Mouse (Mus musculus) megakaryocyte-erythroid progenitor cell, adult 5-6 weeks (primary cell): ENCODE results near the gene Umad1. TPM values are rescaled to one million over a fixed set of nuclear protein-coding genes. Genes with fewer than 3 reads are reported as not detected.
A peak's percentile ranks its signal among the peaks of the same experiment; 100 is the strongest.

Source experiments
- ATAC-seq: replicated peaks from 2 replicates; pipeline ENCODE4 v1.8.0; 2016; ENCODE audit warnings: mild to moderate bottlenecking, inconsistent platforms; ENCODE audit not compliant: severe bottlenecking, poor library complexity, low FRiP score, low TSS enrichment
- total RNA-seq, 2 experiments: library from RNA; stranded (forward) in 1 of 2; stranded (reverse) in 1 of 2; fragments of 200-1000, 215-1000 nt in 1 of 2; fragments of >200 nt in 1 of 2; fragmentation: Nextera tagmentation in 1 of 2; gene quantifications; 2 replicates each; pipeline ENCODE4 v1.2.3; 2014 to 2017

Umad1 gene
- 8.6 and 28.3 TPM in 2 replicates for total RNA-seq (2014; fragmentation: Nextera tagmentation)
- 3.9 and 9.6 TPM in 2 replicates for total RNA-seq (2017)

GRCm38 (mm10) chr6:8259004-8259666, at the start of gene Umad1, which contains the start of the genes Rpa3 and Gm45062:
TSS of gene Umad1 (plus strand) at chr6:8259288.
TSS of gene Rpa3 (minus strand) at chr6:8259173.
TSS of gene Gm45062 (plus strand) at chr6:8259450.
- ATAC-seq: peak; percentile 99

DNA sequence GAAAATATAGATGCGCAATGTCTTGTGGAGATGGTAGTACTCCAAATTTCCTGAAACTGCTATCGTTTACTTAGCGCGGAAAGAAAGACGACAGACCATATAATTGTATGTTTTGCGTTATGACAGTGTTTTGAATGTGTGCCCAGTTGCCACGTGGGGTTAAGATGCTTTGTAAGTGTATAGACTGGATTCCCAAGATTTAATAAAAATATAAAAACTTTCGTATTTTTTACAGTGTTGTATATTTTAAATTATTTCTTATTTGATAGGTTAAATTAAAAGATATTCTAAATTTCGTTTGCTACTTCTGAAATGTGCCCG, 49.3 kb upstream of the Umad1 start:
- ATAC-seq: peak; percentile 34

DNA sequence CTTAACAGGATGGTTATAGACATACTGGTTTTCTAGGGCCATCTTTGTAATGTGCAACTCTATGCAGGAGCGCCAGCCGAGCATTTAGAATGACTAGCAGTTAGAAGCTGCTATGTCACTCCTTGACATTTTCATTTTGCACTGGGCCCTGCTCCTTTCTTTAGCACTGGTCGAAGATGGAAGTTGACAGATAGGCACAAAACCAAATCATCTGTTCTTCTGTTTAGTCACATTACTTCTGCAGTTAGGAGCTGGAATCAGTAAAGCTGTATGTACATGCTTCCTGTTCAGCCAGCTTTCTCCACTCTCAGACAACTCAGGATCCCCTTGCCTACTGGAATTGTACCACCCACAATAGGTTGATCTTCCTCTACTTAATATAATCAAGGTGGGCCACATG, 48.4 kb upstream of the Umad1 start:
- ATAC-seq: peak; percentile 35

GRCm38 (mm10) chr6:8227035-8227434, 32.1 kb upstream of the Umad1 start:
- ATAC-seq: no peak

DNA sequence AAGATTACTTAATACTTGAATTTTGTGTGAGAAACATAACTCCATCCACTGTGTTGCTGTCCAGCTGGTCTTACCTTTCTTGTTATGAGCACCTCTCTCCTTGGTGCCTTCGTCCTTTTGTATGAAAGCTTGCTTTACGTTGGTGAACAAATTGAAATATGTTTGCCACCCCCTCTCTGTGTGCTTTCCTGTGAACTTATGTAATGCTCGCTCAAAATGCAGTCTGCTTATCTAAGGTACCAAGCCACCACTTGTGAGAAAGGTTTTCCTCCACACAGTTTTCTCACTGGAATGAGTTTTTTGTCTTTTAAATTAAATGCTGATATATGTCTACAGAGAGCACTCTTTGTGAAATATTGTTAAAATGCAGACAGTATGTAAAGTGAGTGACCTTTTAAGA, 30.5 kb upstream of the Umad1 start:
- ATAC-seq: no peak

- ATAC-seq: peak; percentile 40
Measured at GRCm38 (mm10) chr6:8258316-8258715, 772 bp upstream of the Umad1 start.

- peak; percentile 41; the same call in 1 of the 2 replicates for ATAC-seq
Measured at GRCm38 (mm10) chr6:8259667-8260044, 568 bp downstream of the Umad1 start.

GRCm38 (mm10) chr6:8271047-8271446, 12.0 kb downstream of the Umad1 start:
- no peak for ATAC-seq

DNA sequence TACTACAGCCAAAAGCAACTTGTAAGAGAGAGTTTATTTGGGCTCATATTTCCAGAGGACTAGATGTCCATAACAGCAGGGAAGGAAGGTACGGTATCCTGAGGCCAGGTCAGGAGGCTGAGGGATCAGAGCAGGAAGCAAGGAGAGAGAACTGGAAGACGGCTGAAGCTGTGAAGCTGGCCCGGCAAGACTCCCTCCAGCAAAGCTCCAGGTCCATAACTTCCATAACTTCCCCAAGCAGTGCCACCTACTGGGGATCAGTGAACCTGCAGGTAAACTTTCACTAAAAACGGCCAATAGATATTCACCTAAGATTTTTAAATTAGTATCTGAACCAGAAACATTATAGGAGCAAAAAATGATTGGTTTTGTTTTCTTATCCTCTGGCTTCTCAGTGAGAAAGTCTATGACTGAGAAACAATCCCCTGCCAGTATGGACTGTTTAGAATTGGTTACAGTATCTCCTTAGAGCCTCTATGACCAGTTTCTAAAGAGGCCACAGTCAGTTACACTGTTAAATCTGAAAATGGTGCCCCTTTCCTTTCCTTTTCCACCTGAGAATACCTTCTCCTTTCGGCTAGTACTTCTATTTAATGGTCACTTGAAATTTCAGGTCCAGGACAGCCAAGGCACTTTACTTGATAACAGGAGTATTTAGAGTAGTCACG, 15.4 kb downstream of the Umad1 start:
- ATAC-seq: peak; percentile 84

GRCm38 (mm10) chr6:8275098-8275497, 16.0 kb downstream of the Umad1 start:
- ATAC-seq: peak; percentile 85

- peak; percentile 51; the same call in 1 of the 2 replicates for ATAC-seq
Measured at GRCm38 (mm10) chr6:8276431-8276830, 17.3 kb downstream of the Umad1 start.

DNA sequence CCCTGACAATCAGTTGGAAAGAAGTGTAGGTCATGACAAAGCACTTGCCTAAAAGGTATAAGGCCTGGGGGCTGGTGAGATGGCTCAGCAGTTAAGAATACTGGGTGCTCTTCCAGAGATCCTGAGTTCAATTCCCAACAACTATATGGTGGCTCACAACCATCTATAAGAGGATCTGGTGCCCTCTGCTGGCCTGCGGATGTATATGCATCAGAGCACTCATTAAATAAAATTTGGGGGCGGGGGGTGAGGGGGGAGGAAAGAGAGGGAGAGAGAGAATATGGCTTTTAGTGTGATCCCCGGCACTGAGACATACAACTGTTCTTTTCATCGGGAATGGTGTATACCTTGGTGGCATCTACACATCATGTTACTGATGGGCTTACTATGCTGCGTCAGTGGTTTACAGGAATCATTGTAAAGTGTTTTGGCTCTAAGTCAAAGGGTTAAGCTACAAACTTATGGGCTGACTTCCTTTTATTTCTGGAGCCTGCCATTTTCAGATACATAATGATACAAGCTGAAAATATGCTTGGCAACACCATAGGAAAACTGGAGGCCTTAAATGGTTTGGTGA, 19.4 kb downstream of the Umad1 start:
- ATAC-seq: no peak

DNA sequence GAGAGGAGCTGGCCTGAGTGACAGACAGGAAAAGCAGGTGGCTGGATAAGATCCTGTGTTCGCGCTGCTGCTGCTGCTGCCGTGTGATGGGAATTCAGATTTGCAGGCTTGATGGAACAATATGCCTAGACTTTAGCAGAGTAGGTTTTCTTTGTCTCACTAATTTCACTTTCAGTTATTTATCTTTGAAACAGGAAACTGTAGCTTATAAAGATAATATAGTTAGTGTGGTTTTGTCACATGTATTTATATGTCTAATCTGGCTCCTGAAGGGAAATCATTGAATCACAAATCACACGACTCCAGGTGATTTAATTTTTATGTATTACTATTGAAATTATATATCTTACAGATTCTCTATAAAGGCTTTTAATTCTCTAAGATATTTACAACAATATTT, 24.2 kb downstream of the Umad1 start:
- ATAC-seq: peak; percentile 35; the same call in 1 of the 2 replicates

GRCm38 (mm10) chr6:8285401-8285960, 26.4 kb downstream of the Umad1 start:
- no peak for ATAC-seq

DNA sequence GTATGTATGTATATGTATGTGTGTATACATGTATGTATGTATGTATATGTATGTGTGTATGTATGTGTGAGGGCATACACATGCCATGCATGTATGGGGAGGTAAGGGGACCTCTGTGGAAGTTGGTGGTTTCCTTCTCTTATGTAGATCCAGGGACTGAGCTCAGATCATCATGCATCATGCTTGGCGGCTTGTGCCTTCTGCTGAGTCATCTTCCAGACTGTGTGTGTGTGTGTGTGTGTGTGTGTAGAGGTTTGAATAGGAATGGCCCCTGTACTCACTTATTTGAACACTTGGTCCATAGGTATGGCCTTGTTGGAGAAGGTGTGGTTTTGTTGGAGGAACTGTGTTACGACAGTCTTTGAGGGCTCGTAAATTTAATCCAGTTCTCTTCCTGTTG, 27.1 kb downstream of the Umad1 start:
- no peak for ATAC-seq

GRCm38 (mm10) chr6:8288755-8289580, 29.9 kb downstream of the Umad1 start:
- ATAC-seq: no peak

DNA sequence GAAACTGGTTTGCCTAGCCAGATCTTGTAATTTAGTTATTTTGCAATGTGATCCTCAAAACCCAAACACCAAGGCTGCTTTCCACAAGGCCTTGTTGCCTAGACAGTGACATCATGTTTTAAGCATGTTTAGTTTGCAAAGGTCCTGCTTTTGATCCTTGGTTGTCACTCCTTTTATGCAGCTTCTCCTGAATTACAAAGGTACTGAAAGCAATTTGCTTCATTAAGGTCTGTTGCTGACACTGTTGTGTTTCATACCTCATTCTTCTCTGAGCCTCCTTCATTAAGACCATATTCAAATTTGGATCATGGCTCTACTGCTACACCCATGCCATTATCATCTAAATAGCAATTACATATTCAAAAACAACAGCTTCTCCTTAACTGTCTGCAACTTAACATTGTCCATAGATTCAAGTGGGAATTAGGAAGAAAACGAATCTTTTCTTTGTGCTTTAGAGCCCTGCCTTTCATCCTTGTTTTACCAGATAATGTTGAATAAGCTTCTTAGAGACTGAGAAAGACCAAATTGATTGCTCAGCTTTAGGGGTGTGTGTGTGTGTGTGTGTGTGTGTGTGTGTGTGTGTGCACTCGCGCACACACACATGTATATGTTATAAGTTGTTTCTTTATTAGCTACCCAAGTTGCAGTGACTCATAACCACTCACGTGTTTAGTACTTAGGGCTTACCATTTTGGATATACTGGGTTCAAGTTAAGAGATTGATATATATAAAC, 35.1 kb downstream of the Umad1 start:
- ATAC-seq: no peak

- no peak for ATAC-seq
Measured at GRCm38 (mm10) chr6:8299066-8299863, 40.2 kb downstream of the Umad1 start.
